Mouse (Mus musculus) C2C12 (cell line): ENCODE results near the gene Adam15.

ENCODE experiments used
- CEBPB ChIP-seq: IDR thresholded peaks from one replicate; pipeline ENCODE4 v1.6.1; 2011; ENCODE audit warnings: low read depth, mild to moderate bottlenecking, control low read depth, moderate library complexity
- CTCF ChIP-seq: IDR thresholded peaks from one replicate; pipeline ENCODE4 v1.5.1; 2011; ENCODE audit not compliant: control insufficient read depth, insufficient read depth, insufficient read length
- MAX ChIP-seq: IDR thresholded peaks from one replicate; pipeline ENCODE4 v1.6.1; 2011; ENCODE audit warnings: mild to moderate bottlenecking, control low read depth
- MYOD1 ChIP-seq: IDR thresholded peaks from one replicate; pipeline ENCODE4 v1.6.1; 2011; ENCODE audit warnings: low read depth; ENCODE audit not compliant: control insufficient read depth, insufficient read length

DNA sequence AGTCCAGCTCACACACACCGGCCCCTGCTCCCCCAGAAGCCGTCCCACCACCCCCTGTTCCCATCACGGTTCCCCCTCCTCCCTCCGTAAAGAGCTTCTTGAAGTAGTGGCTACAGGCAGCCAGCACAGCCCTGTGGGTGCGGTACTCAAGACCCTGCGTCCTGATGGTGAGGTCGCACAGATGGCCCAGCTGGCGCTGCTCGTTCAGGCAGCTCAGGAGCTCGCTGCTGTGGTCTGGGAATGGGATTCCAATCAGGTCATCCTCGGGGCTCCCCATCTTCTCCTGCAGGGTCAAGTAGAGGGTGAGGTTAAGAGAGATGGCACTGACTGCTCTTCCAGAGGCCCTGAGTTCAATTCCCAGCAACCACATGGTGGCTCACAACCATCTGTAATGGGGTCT lies 31.4 kb upstream of the Adam15 start:
- TF ChIP-seq CTCF (no peak), MAX (no peak), CEBPB (no peak), MYOD1 (no peak)
